Mouse (Mus musculus): ENCODE measurements around the gene Hpse. TPM values are rescaled to one million over a fixed set of nuclear protein-coding genes. Genes with fewer than 3 reads are reported as not detected.

Hpse gene
- polyA plus RNA-seq, 1 experiment: not detected

GRCm38 (mm10) chr5:100702325-100702724, 17.2 kb downstream of the Hpse start:
- H3K27ac ChIP-seq (ENCODE audit: insufficient read depth, low read depth, low read length): no peak overlapping the region
- H3K4me1 ChIP-seq (ENCODE audit: control insufficient read depth, insufficient read depth, low read length): no peaks in the 10 kb centered on the region
- no peak overlapping the region for H3K4me3 ChIP-seq (ENCODE audit: insufficient read depth, low read depth, low read length)
- TF ChIP-seq CTCF (IDR thresholded peaks at IDR 0.05; ENCODE audit: insufficient read depth, low read depth, low read length) (no peak), POLR2A (IDR thresholded peaks at IDR 0.05; ENCODE audit: insufficient read depth, low read depth, low read length) (no peak)
- WGBS: 95% methylated on average over 3 of the region's 3 CpGs

GRCm38 (mm10) chr5:100700861-100701620, 18.5 kb downstream of the Hpse start:
- TF ChIP-seq POLR2A (IDR thresholded peaks at IDR 0.05; ENCODE audit: insufficient read depth, low read depth, low read length): no peak
- no peak for TF ChIP-seq CTCF (IDR thresholded peaks at IDR 0.05; ENCODE audit: insufficient read depth, low read depth, low read length)
- 80% methylated on average over 13 of the region's 13 CpGs for WGBS
- H3K4me1 ChIP-seq (ENCODE audit: control insufficient read depth, insufficient read depth, low read length): no peaks in the 10 kb centered on the region
- H3K27ac ChIP-seq (ENCODE audit: insufficient read depth, low read depth, low read length): no peak overlapping the region
- no peak overlapping the region for H3K4me3 ChIP-seq (ENCODE audit: insufficient read depth, low read depth, low read length)

DNA sequence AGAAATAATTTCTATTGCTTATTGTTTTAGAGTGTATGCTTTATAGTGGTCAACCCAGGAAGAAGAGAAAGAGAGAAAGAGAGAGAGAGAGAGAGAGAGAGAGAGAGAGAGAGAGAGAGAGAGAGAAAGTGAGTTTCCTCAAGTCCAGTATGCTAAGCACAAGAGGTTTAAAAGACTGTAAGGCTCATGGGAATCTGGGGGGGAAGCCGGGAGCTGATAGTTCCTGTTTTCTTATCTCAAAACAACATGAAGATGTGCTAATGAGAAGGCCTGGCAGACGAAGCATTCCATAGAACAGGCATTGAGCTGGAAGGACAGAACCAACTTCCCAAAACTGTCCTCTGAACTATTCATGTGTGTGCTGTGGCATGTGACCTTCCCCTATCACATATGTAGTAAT, 21.6 kb downstream of the Hpse start:
- no peak overlapping the region for H3K27ac ChIP-seq (ENCODE audit: insufficient read depth, low read depth, low read length)

DNA sequence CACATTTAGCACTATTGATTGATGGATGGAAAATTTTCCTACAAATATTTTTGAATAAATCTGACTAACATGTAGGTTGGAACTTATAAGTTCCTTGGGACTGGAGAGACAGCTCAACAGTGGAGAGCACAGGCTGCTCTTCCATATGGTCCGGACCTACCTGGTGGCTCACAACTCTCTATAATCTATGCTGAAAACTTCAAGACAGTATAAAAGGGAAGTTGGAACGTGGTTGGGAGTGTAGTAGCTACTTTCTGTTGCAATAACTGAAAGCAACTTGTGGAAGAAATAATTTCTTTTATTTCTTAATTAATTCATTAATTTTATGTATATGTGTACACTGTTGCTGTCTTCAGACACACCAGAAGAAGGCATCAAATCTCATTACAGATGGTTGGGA, 22.1 kb downstream of the Hpse start:
- TF ChIP-seq CTCF (IDR thresholded peaks at IDR 0.05; ENCODE audit: insufficient read depth, low read depth, low read length) (no peak), POLR2A (IDR thresholded peaks at IDR 0.05; ENCODE audit: insufficient read depth, low read depth, low read length) (no peak)
- 75% methylated on average over 2 of the region's 2 CpGs for WGBS
- H3K4me1 ChIP-seq (ENCODE audit: control insufficient read depth, insufficient read depth, low read length): no peaks in the 10 kb centered on the region

More for the DNA sequence above, 21.6 kb downstream of the Hpse start:
- WGBS: 78% methylated on average over 2 of the region's 2 CpGs
- H3K4me3 ChIP-seq (ENCODE audit: insufficient read depth, low read depth, low read length): no peak overlapping the region
- TF ChIP-seq POLR2A (IDR thresholded peaks at IDR 0.05; ENCODE audit: insufficient read depth, low read depth, low read length) (no peak), CTCF (IDR thresholded peaks at IDR 0.05; ENCODE audit: insufficient read depth, low read depth, low read length) (no peak)
- no peaks in the 10 kb centered on the region for H3K4me1 ChIP-seq (ENCODE audit: control insufficient read depth, insufficient read depth, low read length)

DNA sequence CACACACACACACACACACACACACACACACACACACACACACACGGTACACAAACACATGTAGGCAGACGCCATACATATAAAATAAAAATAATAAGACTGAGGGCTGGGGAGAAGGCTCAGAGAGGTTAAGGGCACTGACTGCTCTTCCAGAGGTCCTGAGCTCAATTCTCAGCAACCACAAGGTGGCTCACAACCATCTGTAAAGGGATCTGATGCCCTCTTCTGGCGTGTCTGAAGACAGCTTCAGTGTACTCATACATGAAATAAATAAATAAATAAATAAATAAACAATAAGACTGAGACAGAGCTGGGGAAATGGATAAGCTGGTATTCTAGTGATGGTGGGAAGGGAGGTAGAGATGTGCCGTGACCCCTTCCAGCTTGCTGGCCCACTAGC, 33.9 kb downstream of the Hpse start:
- H3K27ac ChIP-seq (ENCODE audit: insufficient read depth, low read depth, low read length): no peak overlapping the region
- WGBS: 67% methylated on average over 4 of the region's 4 CpGs
- TF ChIP-seq POLR2A (IDR thresholded peaks at IDR 0.05; ENCODE audit: insufficient read depth, low read depth, low read length) (no peak), CTCF (IDR thresholded peaks at IDR 0.05; ENCODE audit: insufficient read depth, low read depth, low read length) (no peak)
- H3K4me1 ChIP-seq (ENCODE audit: control insufficient read depth, insufficient read depth, low read length): no peaks in the 10 kb centered on the region
- H3K4me3 ChIP-seq (ENCODE audit: insufficient read depth, low read depth, low read length): no peak overlapping the region

More for the DNA sequence above, 22.1 kb downstream of the Hpse start:
- no peak overlapping the region for H3K4me3 ChIP-seq (ENCODE audit: insufficient read depth, low read depth, low read length)
- no peak overlapping the region for H3K27ac ChIP-seq (ENCODE audit: insufficient read depth, low read depth, low read length)

DNA sequence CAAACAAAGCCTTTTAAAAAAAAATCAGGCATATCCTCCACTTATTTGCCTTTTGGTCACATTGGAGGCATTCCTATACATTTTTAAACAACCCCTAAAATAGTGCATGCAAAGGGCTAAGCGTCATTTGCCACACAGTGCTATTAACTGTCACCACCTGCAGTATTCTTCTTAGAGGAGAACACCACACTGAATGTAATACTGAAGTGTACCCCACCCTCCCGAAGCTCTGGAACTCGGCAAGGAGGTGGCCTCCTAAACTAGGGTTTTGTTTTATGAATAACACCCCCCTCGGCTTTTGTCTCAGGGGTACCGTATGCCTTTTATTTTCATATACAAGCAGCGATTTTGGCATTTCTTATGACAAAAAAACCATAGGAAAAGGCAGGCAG, 39.0 kb downstream of the Hpse start:
- Histone ChIP-seq H3K4me3 (ENCODE audit: insufficient read depth, low read depth, low read length) (no peak overlapping the region), H3K27ac (ENCODE audit: insufficient read depth, low read depth, low read length) (no peak overlapping the region), H3K4me1 (ENCODE audit: control insufficient read depth, insufficient read depth, low read length) (no peaks in the 10 kb centered on the region)
- TF ChIP-seq CTCF (IDR thresholded peaks at IDR 0.05; ENCODE audit: insufficient read depth, low read depth, low read length): no peak
- TF ChIP-seq POLR2A (IDR thresholded peaks at IDR 0.05; ENCODE audit: insufficient read depth, low read depth, low read length): no peak
- WGBS: 71% methylated on average over 6 of the region's 6 CpGs

DNA sequence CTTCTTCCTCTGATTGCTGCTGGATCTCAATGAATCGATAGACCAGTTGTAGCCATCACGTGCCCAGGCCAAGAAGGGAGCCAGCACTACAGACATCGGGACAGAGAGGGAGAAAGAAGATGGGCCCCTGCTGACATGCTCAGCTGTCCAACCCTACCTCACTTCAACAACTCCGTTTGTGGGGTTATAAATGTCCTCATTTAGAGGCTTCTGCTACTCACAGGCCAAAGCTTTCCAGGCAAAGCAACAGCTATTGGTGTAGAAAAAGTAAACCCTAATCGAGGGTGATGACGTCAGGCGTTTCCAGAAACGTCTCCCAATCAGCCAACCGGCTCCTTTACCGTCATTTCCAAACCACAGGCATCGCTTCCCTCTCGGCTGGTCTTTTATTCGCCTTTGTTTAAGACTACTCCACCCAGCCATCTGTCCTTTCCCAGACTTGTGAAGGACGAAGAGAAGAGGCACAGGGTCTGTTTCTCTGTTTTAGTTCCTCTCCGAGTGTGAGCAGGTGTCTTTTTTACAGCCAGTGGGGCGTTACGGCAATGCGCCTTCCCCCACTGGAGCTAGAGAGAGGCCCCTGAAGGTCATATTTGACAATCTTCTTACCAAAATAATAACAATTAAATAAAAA, 39.5 kb downstream of the Hpse start:
- H3K27ac ChIP-seq (ENCODE audit: insufficient read depth, low read depth, low read length): no peak overlapping the region
- no peaks in the 10 kb centered on the region for H3K4me1 ChIP-seq (ENCODE audit: control insufficient read depth, insufficient read depth, low read length)
- WGBS: 73% methylated on average over 18 of the region's 18 CpGs
- no peak overlapping the region for H3K4me3 ChIP-seq (ENCODE audit: insufficient read depth, low read depth, low read length)
- no peak for TF ChIP-seq CTCF (IDR thresholded peaks at IDR 0.05; ENCODE audit: insufficient read depth, low read depth, low read length)
- TF ChIP-seq POLR2A (IDR thresholded peaks at IDR 0.05; ENCODE audit: insufficient read depth, low read depth, low read length): no peak

DNA sequence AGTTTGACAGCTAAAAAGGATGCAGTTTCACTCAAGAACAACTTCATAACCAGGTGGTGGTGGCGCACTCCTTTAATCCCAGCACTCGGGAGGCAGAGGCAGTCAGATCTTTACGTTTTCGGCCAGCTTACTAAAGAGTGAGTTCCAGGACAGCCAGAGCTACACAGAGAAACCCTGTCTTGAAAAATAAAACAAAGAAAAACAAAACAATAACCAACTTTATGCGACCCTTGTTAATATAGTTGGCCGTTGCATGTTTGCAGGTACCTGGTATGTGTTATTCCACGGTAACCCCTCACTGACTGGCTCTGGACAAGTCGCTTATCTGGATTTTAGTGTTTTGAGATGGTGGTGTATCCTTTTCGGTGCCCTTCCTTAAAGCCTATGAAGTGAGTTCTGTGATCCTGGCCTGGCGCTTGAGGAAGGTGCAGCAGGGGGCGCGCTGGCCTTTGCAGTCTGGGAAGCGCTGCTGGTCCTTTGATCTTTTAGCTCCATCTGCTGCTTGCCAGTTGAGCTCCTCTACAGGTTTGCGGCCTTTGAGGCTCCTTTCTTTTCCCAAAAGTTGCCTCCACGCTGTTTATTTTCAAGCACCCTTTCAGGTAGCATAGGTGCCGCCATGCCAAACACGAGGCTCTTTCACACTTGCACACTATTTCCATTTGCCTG, 44.7 kb downstream of the Hpse start, which contains the start of gene Coq2:
Gene Coq2, minus strand, starts transcription at position 430 of the 666 bp plus-strand sequence.
- no peak within 1 kb of the TSS for H3K27ac ChIP-seq (ENCODE audit: insufficient read depth, low read depth, low read length)
- 9% methylated on average over 17 of the region's 17 CpGs for WGBS
- peak within 1 kb of the TSS; percentile 65 for H3K4me3 ChIP-seq (ENCODE audit: insufficient read depth, low read depth, low read length)
- peaks cover 6% of the 10 kb centered on the region for H3K4me1 ChIP-seq (ENCODE audit: control insufficient read depth, insufficient read depth, low read length)
- TF ChIP-seq CTCF (IDR thresholded peaks at IDR 0.05; ENCODE audit: insufficient read depth, low read depth, low read length): peak; percentile 66
- TF ChIP-seq POLR2A (IDR thresholded peaks at IDR 0.05; ENCODE audit: insufficient read depth, low read depth, low read length): no peak

Data from olfactory bulb, adult 2 months (tissue).